Mouse (Mus musculus): ENCODE results near the gene Prss56. TPM values are rescaled to one million over a fixed set of nuclear protein-coding genes. Genes with fewer than 3 reads are reported as not detected.

Prss56 gene
- polyA plus RNA-seq, 1 experiment from 2014 or later, result not detected

Other genes with a start within 250 kb of the Prss56 start
- not detected in 2 replicates for gene Alppl2, start 93.4 kb upstream of the Prss56 start, polyA plus RNA-seq (2015; fragmentation: Nextera tagmentation; extraction: Ambion mirVana)
- gene Alpi, start 81.7 kb upstream of the Prss56 start, polyA plus RNA-seq (2015; fragmentation: Nextera tagmentation; extraction: Ambion mirVana), result 0.47 TPM in 1 of 2 replicates, not detected in the other
- not detected in 2 replicates for gene Akp3, start 58.3 kb upstream of the Prss56 start, polyA plus RNA-seq (2015; fragmentation: Nextera tagmentation; extraction: Ambion mirVana)
- gene Ecel1, start 26.8 kb upstream of the Prss56 start, polyA plus RNA-seq (2015; fragmentation: Nextera tagmentation; extraction: Ambion mirVana), result 0.81 and 0.90 TPM in 2 replicates
- 0.87 and 1.0 TPM in 2 replicates for gene Chrnd, start 7.3 kb downstream of the Prss56 start, polyA plus RNA-seq (2015; fragmentation: Nextera tagmentation; extraction: Ambion mirVana)
- 2.9 and 3.0 TPM in 2 replicates for gene Chrng, start 21.3 kb downstream of the Prss56 start, polyA plus RNA-seq (2015; fragmentation: Nextera tagmentation; extraction: Ambion mirVana)
- gene Eif4e2, start 30.6 kb downstream of the Prss56 start, polyA plus RNA-seq (2015; fragmentation: Nextera tagmentation; extraction: Ambion mirVana), result 167 and 170 TPM in 2 replicates
- 0.86 and 1.2 TPM in 2 replicates for gene Efhd1, start 81.0 kb downstream of the Prss56 start, polyA plus RNA-seq (2015; fragmentation: Nextera tagmentation; extraction: Ambion mirVana)
- 66.8 TPM in 2 replicates for gene Gigyf2, start 143.7 kb downstream of the Prss56 start, polyA plus RNA-seq (2015; fragmentation: Nextera tagmentation; extraction: Ambion mirVana)
- 1.4 and 2.4 TPM in 2 replicates for gene Kcnj13, start 211.4 kb downstream of the Prss56 start, polyA plus RNA-seq (2015; fragmentation: Nextera tagmentation; extraction: Ambion mirVana)

Measured in embryonic facial prominence, embryonic 13.5 days (tissue).